Mouse (Mus musculus): ENCODE measurements around the gene Tle3. TPM values are rescaled to one million over a fixed set of nuclear protein-coding genes. Genes with fewer than 3 reads are reported as not detected.

Gene Tle3
- polyA plus RNA-seq, 1 experiment from 2014 or later = 15.9 TPM

- H3K4me2 ChIP-seq (ENCODE audit: low read depth, low read length) = no peak overlapping the region
- H3K36me3 ChIP-seq (ENCODE audit: control insufficient read depth, insufficient read depth, low read length) = no peaks in the 10 kb centered on the region
- WGBS = 85% methylated on average over 9 of the region's 9 CpGs
- peaks cover 7% of the 10 kb centered on the region for H3K4me1 ChIP-seq (ENCODE audit: control insufficient read depth, insufficient read depth, low read length)
- no peak overlapping the region for H3K27ac ChIP-seq (ENCODE audit: low read length)
- ATAC-seq = no peak
- no peaks in the 10 kb centered on the region for H3K9me3 ChIP-seq (ENCODE audit: control insufficient read depth, low read length)
- H3K9ac ChIP-seq (ENCODE audit: low read depth, low read length) = no peak overlapping the region
- H3K27me3 ChIP-seq (replicated peaks; ENCODE audit: control insufficient read depth, insufficient read depth, low read length) = no peaks in the 10 kb centered on the region
- H3K4me3 ChIP-seq (ENCODE audit: low read length) = no peak overlapping the region
Observed at GRCm38 (mm10) chr9:61348036-61348435, 24.1 kb upstream of the Tle3 start.

- WGBS = 67% methylated on average over 6 of the region's 6 CpGs
- Histone ChIP-seq H3K4me2 (ENCODE audit: low read depth, low read length) (no peak overlapping the region), H3K9ac (ENCODE audit: low read depth, low read length) (no peak overlapping the region), H3K4me1 (ENCODE audit: control insufficient read depth, insufficient read depth, low read length) (peaks cover 7% of the 10 kb centered on the region), H3K27ac (ENCODE audit: low read length) (no peak overlapping the region), H3K4me3 (ENCODE audit: low read length) (no peak overlapping the region), H3K9me3 (ENCODE audit: control insufficient read depth, low read length) (no peaks in the 10 kb centered on the region), H3K27me3 (replicated peaks; ENCODE audit: control insufficient read depth, insufficient read depth, low read length) (no peaks in the 10 kb centered on the region), H3K36me3 (ENCODE audit: control insufficient read depth, insufficient read depth, low read length) (no peaks in the 10 kb centered on the region)
- no peak for ATAC-seq
Observed at GRCm38 (mm10) chr9:61348616-61349015, 23.6 kb upstream of the Tle3 start.

- Histone ChIP-seq H3K27me3 (replicated peaks; ENCODE audit: control insufficient read depth, insufficient read depth, low read length) (no peaks in the 10 kb centered on the region), H3K9ac (ENCODE audit: low read depth, low read length) (no peak overlapping the region), H3K9me3 (ENCODE audit: control insufficient read depth, low read length) (no peaks in the 10 kb centered on the region), H3K4me3 (ENCODE audit: low read length) (no peak overlapping the region), H3K27ac (ENCODE audit: low read length) (no peak overlapping the region), H3K4me2 (ENCODE audit: low read depth, low read length) (no peak overlapping the region), H3K36me3 (ENCODE audit: control insufficient read depth, insufficient read depth, low read length) (no peaks in the 10 kb centered on the region), H3K4me1 (ENCODE audit: control insufficient read depth, insufficient read depth, low read length) (peaks cover 7% of the 10 kb centered on the region)
- WGBS = 78% methylated on average over 7 of the region's 7 CpGs
- no peak for ATAC-seq
Observed at GRCm38 (mm10) chr9:61349697-61350096, 22.5 kb upstream of the Tle3 start.

- peaks cover 7% of the 10 kb centered on the region for H3K4me1 ChIP-seq (ENCODE audit: control insufficient read depth, insufficient read depth, low read length)
- ATAC-seq = peak; percentile 80
- WGBS = 7% methylated on average over 4 of the region's 4 CpGs
Observed at GRCm38 (mm10) chr9:61351164-61351563, 21.0 kb upstream of the Tle3 start.

DNA sequence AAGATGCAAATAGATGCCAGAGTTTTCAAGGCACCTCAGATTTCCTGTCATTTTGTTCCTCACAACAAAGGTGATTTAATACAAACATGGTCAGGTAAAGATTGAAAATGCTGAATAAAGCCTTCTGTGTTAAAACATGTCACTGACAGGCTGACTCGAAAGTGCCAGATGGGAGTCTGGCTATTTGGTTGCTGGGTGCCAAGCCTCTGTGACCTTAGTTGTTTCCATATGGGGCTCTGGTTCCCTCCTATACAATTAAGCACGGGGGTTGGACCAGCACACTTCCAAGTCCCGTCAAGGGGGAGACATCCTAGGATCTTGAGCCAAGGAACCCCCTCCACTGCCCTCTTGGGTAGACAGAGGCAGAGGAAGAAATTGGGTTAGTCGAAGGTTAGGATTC lies 13.2 kb upstream of the Tle3 start:
- Histone ChIP-seq H3K9me3 (ENCODE audit: control insufficient read depth, low read length) (no peaks in the 10 kb centered on the region), H3K4me2 (ENCODE audit: low read depth, low read length) (no peak overlapping the region), H3K27me3 (replicated peaks; ENCODE audit: control insufficient read depth, insufficient read depth, low read length) (no peaks in the 10 kb centered on the region), H3K4me3 (ENCODE audit: low read length) (no peak overlapping the region), H3K27ac (ENCODE audit: low read length) (no peak overlapping the region), H3K9ac (ENCODE audit: low read depth, low read length) (no peak overlapping the region), H3K36me3 (ENCODE audit: control insufficient read depth, insufficient read depth, low read length) (no peaks in the 10 kb centered on the region), H3K4me1 (ENCODE audit: control insufficient read depth, insufficient read depth, low read length) (peaks cover 7% of the 10 kb centered on the region)
- 60% methylated on average over 4 of the region's 4 CpGs for WGBS
- ATAC-seq = no peak

More at GRCm38 (mm10) chr9:61351164-61351563, 21.0 kb upstream of the Tle3 start:
- Histone ChIP-seq H3K9me3 (ENCODE audit: control insufficient read depth, low read length) (no peaks in the 10 kb centered on the region), H3K36me3 (ENCODE audit: control insufficient read depth, insufficient read depth, low read length) (no peaks in the 10 kb centered on the region), H3K27me3 (replicated peaks; ENCODE audit: control insufficient read depth, insufficient read depth, low read length) (no peaks in the 10 kb centered on the region), H3K27ac (ENCODE audit: low read length) (peak overlapping the region; percentile 4; the same call in 1 of the 2 replicates), H3K4me3 (ENCODE audit: low read length) (no peak overlapping the region), H3K9ac (ENCODE audit: low read depth, low read length) (no peak overlapping the region), H3K4me2 (ENCODE audit: low read depth, low read length) (no peak overlapping the region)

DNA sequence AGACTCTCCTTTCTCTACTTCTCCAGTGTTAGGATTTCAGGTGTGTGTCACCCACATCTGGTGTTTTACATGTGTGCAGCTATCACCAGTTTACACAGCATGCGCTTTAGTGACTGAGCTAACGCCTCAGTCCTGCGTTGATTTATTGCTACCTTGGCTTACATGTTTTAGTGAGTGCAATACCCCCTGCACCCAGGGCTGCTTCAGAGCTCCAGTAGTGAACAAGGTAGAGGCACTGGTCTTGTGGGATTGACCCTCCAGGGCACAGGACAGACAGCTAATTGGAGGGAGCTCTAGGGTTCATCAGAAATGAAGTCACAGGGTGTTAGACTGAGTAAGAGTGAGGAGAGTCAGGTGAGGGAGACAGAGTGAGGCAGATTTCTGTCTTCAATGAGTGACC lies 12.4 kb upstream of the Tle3 start:
- H3K9ac ChIP-seq (ENCODE audit: low read depth, low read length) = no peak overlapping the region
- no peaks in the 10 kb centered on the region for H3K9me3 ChIP-seq (ENCODE audit: control insufficient read depth, low read length)
- H3K4me3 ChIP-seq (ENCODE audit: low read length) = no peak overlapping the region
- H3K27me3 ChIP-seq (replicated peaks; ENCODE audit: control insufficient read depth, insufficient read depth, low read length) = no peaks in the 10 kb centered on the region; the same call in 1 of the 2 replicates
- WGBS = 81% methylated on average over 3 of the region's 3 CpGs
- no peaks in the 10 kb centered on the region for H3K36me3 ChIP-seq (ENCODE audit: control insufficient read depth, insufficient read depth, low read length)
- ATAC-seq = no peak
- H3K27ac ChIP-seq (ENCODE audit: low read length) = no peak overlapping the region
- peaks cover 7% of the 10 kb centered on the region for H3K4me1 ChIP-seq (ENCODE audit: control insufficient read depth, insufficient read depth, low read length)
- no peak overlapping the region for H3K4me2 ChIP-seq (ENCODE audit: low read depth, low read length)

GRCm38 (mm10) chr9:61360163-61360562 lies 12.0 kb upstream of the Tle3 start:
- H3K9me3 ChIP-seq (ENCODE audit: control insufficient read depth, low read length) = no peaks in the 10 kb centered on the region
- no peak overlapping the region for H3K4me3 ChIP-seq (ENCODE audit: low read length)
- 93% methylated on average over 8 of the region's 8 CpGs for WGBS
- peaks cover 7% of the 10 kb centered on the region for H3K4me1 ChIP-seq (ENCODE audit: control insufficient read depth, insufficient read depth, low read length)
- H3K27me3 ChIP-seq (replicated peaks; ENCODE audit: control insufficient read depth, insufficient read depth, low read length) = no peaks in the 10 kb centered on the region; the same call in 1 of the 2 replicates
- H3K4me2 ChIP-seq (ENCODE audit: low read depth, low read length) = no peak overlapping the region
- no peak overlapping the region for H3K27ac ChIP-seq (ENCODE audit: low read length)
- no peak overlapping the region for H3K9ac ChIP-seq (ENCODE audit: low read depth, low read length)
- no peaks in the 10 kb centered on the region for H3K36me3 ChIP-seq (ENCODE audit: control insufficient read depth, insufficient read depth, low read length)
- no peak for ATAC-seq

DNA sequence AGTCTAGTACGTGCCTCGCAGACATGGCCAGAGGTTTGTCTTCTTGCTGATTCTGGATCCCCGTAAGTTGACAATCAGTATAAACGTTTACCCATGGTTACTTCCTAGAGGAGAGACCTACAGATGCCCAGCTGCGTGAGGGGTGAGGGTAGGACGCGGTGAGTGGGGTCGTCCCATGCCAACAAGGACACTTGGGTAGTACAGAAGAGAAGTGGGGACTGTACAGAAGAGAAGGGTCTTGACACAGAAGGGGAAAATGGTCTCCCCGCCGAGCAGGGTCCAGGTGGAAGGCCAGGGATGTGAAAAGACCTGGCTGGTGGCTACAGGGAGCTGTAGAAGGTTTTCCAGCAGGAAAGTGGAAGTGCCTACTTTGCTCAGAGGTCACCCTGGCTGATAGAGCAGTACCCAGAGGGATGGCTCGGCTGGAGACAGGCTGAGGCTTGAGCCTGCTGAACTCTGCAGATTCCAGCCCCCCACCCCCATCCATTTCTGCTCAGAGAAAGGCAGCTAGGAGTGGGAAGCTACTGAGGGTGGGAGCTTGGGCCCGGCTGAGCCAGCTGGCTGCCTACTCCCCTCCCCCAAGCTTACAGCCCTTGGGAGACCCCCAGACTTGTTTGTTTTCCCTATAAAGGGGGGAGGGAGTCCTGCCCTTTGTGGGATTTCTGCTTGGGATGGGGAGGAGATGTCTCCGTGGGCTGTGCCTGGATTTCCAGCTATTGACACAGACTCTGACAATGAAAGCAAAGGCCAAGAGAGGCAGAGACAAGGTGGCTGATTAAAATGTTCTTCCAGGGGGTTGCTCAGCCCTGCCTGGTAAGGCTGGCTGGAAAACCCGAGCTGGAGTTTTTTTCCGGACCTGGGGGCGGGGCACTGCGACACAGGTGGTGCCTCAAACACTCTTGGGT lies 11.2 kb upstream of the Tle3 start:
- 29% methylated on average over 17 of the region's 17 CpGs for WGBS
- Histone ChIP-seq H3K9ac (ENCODE audit: low read depth, low read length) (0 out of 2 replicates have a peak overlapping the region, but pooled peaks have one; percentile 2), H3K9me3 (ENCODE audit: control insufficient read depth, low read length) (no peaks in the 10 kb centered on the region), H3K4me1 (ENCODE audit: control insufficient read depth, insufficient read depth, low read length) (peaks cover 7% of the 10 kb centered on the region), H3K27me3 (replicated peaks; ENCODE audit: control insufficient read depth, insufficient read depth, low read length) (no peaks in the 10 kb centered on the region; the same call in 1 of the 2 replicates), H3K4me3 (ENCODE audit: low read length) (no peak overlapping the region), H3K27ac (ENCODE audit: low read length) (no peak overlapping the region), H3K36me3 (ENCODE audit: control insufficient read depth, insufficient read depth, low read length) (no peaks in the 10 kb centered on the region), H3K4me2 (ENCODE audit: low read depth, low read length) (peak overlapping the region; percentile 0; the same call in 1 of the 2 replicates)
- ATAC-seq = peak; percentile 86

DNA sequence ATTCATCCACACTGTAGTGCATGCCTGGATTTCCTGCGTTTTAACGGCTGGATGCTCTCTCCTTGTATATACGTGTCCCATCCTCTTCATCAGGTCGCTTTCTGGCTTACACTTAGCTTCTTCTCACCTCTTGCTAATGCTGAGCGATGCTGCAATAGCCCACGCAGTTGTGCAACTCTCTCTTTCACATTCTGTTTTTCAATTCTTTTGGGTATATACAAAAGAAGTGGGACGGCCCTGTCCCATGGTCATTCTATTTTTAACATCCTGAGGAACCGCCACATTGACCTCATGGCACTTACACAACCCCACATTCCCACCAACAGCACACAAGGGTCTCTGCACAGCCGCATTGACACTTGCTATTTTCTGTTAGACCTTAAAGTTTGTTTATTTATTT lies 9.0 kb upstream of the Tle3 start:
- Histone ChIP-seq H3K36me3 (ENCODE audit: control insufficient read depth, insufficient read depth, low read length) (no peaks in the 10 kb centered on the region), H3K9ac (ENCODE audit: low read depth, low read length) (no peak overlapping the region), H3K4me3 (ENCODE audit: low read length) (no peak overlapping the region), H3K4me2 (ENCODE audit: low read depth, low read length) (no peak overlapping the region), H3K9me3 (ENCODE audit: control insufficient read depth, low read length) (no peaks in the 10 kb centered on the region), H3K27ac (ENCODE audit: low read length) (no peak overlapping the region), H3K4me1 (ENCODE audit: control insufficient read depth, insufficient read depth, low read length) (peaks cover 21% of the 10 kb centered on the region), H3K27me3 (replicated peaks; ENCODE audit: control insufficient read depth, insufficient read depth, low read length) (no peaks in the 10 kb centered on the region; the same call in 1 of the 2 replicates)
- no peak for ATAC-seq
- 54% methylated on average over 9 of the region's 9 CpGs for WGBS

Data from intestine, embryonic 16.5 days (tissue).